Mouse (Mus musculus): ENCODE data around the gene Tbc1d15. TPM values are rescaled to one million over a fixed set of nuclear protein-coding genes. Genes with fewer than 3 reads are reported as not detected.

Gene Tbc1d15
- total and polyA plus RNA-seq, 3 experiments, result 9.4 to 46.4 TPM; not detected in 1

DNA sequence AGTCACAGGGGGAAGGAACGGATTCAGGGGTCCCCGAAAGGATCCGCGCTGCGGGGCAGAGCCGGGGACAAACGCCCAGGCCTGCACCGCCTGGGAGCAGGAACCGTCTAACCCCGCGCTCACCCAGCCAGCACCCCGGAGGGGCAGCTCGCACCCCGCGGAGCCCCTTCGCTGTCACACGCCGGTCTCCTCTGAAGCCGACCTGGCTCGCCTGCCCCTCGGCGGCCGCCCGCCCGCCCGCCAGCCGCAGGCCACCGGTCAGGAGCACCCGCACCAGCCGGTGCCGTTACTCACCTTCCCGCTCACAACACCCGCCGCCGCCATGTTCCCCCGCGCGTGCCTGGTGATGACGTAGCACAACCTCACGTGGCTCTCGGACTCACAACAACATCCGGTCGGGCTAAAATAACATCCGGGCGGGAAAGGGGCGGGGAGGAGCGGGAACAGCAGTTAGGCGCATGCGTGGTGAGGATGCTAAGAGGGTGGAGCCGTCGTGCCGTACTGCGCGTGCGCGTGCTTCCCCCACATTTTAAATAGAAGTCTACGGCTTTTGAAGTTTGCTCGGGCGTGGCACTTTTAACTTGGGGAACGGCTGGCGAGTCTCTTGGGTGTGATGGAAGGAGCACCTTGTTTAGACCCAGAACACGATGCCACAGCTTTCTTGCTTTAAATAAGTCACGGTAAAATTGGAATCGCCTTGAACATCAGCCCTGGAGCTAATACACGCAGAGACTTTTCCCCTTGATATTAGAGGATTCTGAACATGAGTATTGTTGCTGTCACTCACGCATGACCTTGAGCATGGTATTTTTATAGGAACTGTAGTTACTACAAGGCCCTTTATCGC, at the start of gene Tbc1d15 (continued):
- TF ChIP-seq ZNF384 (IDR thresholded peaks at IDR 0.05; ENCODE audit: low read depth, low read length) (no peak), ZC3H11A (IDR thresholded peaks at IDR 0.05; ENCODE audit: low read depth, low read length) (no peak), MXI1 (IDR thresholded peaks at IDR 0.05; ENCODE audit: low read depth, low read length) (peak; percentile 95), JUND (IDR thresholded peaks at IDR 0.05; ENCODE audit: low read depth, low read length) (no peak), GABPA (IDR thresholded peaks at IDR 0.05; ENCODE audit: low read depth, low read length) (no peak)

DNA sequence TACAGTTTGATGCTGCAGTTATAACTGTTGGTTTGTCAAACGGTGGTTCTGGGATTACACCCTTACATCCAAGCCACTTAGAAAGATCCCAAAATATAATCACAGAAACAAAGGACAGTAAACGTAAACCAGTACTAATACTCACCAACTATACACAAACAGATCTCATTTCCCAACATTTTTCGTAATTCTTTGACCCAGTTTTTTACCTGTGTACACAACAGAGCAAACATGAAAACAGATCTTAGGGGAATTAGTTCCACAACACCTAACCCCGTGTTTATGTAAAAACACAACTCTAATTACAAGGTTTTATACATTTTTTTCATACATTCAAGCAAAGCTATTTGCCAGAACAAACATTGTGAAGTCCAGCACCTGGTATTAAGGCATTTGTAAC, 47.4 kb upstream of the Tbc1d15 start:
- no peak overlapping the region for H3K4me3 ChIP-seq (ENCODE audit: control insufficient read depth in 1 of 2, insufficient read depth in 1 of 2, low read depth in 2 of 2, low read length in 2 of 2)
- H3K36me3 ChIP-seq (ENCODE audit: control insufficient read depth in 1 of 2, insufficient read depth in 2 of 2, low read length in 2 of 2), result peaks cover 0 to 22% of the 10 kb centered on the region in 2 experiments; a peak in 2 of 4 replicates

DNA sequence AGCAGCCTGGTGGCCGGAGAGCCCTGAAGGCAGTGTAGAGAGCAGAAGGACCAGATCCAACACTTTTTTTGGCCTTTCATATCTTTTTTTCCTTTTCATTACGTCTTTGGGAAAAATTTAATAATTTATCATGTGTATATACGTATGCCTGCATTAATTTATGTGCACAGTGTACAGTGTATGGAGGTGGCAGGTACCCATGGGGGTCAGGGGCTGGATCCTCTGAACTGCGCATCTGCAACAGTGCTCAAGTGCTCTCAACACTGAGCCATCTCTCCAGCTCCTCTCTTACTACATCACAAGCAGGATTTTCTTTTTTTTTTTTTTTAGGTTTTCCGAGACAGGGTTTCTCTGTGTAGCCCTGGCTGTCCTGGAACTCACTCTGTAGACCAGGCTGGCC, 46.3 kb upstream of the Tbc1d15 start:
- Histone ChIP-seq H3K4me1 (ENCODE audit: control insufficient read depth in 1 of 2, insufficient read depth in 2 of 2, low read length in 2 of 2) (no peaks in the 10 kb centered on the region), H3K27me3 (ENCODE audit: control insufficient read depth in 1 of 2, insufficient read depth in 2 of 2, low read length in 2 of 2) (no peaks in the 10 kb centered on the region), H3K36me3 (ENCODE audit: control insufficient read depth in 1 of 2, insufficient read depth in 2 of 2, low read length in 2 of 2) (peaks cover 0 to 23% of the 10 kb centered on the region in 2 experiments; a peak in 2 of 4 replicates), H3K79me2 (ENCODE audit: control insufficient read depth, insufficient read depth, low read length, poor library complexity) (no peaks in the 10 kb centered on the region), H3K4me3 (ENCODE audit: control insufficient read depth in 1 of 2, insufficient read depth in 1 of 2, low read depth in 2 of 2, low read length in 2 of 2) (no peak overlapping the region), H3K9me3 (replicated peaks; ENCODE audit: insufficient read depth, low read length) (no peaks in the 10 kb centered on the region), H3K27ac (ENCODE audit: control insufficient read depth, low read depth, low read length) (no peak overlapping the region), H3K9ac (ENCODE audit: control insufficient read depth, low read depth, low read length, poor library complexity, severe bottlenecking) (no peak overlapping the region)
- TF ChIP-seq NRF1 (IDR thresholded peaks at IDR 0.05; ENCODE audit: insufficient read depth, low read depth, low read length, poor library complexity, severe bottlenecking) (no peak), USF1 (IDR thresholded peaks at IDR 0.05; ENCODE audit: low read depth, low read length) (no peak), RCOR1 (IDR thresholded peaks at IDR 0.05; ENCODE audit: low read depth, low read length) (no peak), CHD1 (IDR thresholded peaks at IDR 0.05; ENCODE audit: low read depth, low read length) (no peak), MAZ (IDR thresholded peaks at IDR 0.05; ENCODE audit: low read depth, low read length) (no peak), CTCF (IDR thresholded peaks at IDR 0.05 in 2 of 3, conservative IDR thresholded peaks at IDR 0.05 in 1 of 3; ENCODE audit: control insufficient read depth in 1 of 3, insufficient read depth in 1 of 3, low read depth in 2 of 3, low read length in 3 of 3, poor library complexity in 1 of 3, severe bottlenecking in 1 of 3) (no peak), UBTF (IDR thresholded peaks at IDR 0.05; ENCODE audit: borderline replicate concordance, insufficient read depth, low read depth, low read length) (no peak), HCFC1 (IDR thresholded peaks at IDR 0.05; ENCODE audit: low read depth, low read length) (no peak), RAD21 (IDR thresholded peaks at IDR 0.05; ENCODE audit: low read depth, low read length) (no peak), CHD2 (IDR thresholded peaks at IDR 0.05; ENCODE audit: low read length) (no peak), NELFE (IDR thresholded peaks at IDR 0.05; ENCODE audit: low read depth, low read length) (no peak), POLR2AphosphoS2 (IDR thresholded peaks at IDR 0.05; ENCODE audit: low read length) (no peak), ZC3H11A (IDR thresholded peaks at IDR 0.05; ENCODE audit: low read depth, low read length) (no peak), EP300 (IDR thresholded peaks at IDR 0.05; ENCODE audit: low read depth in 1 of 2, low read length in 2 of 2) (no peak), ELF1 (IDR thresholded peaks at IDR 0.05; ENCODE audit: low read depth, low read length) (no peak), MXI1 (IDR thresholded peaks at IDR 0.05; ENCODE audit: low read depth, low read length) (no peak), TBP (IDR thresholded peaks at IDR 0.05; ENCODE audit: low read depth, low read length) (no peak), MAFK (IDR thresholded peaks at IDR 0.05; ENCODE audit: borderline replicate concordance, low read depth, low read length) (no peak), MAX (IDR thresholded peaks at IDR 0.05; ENCODE audit: low read length) (no peak)
- no peak for DNase-seq (ENCODE audit: low read depth, low spot score)

More for the DNA sequence above, 47.4 kb upstream of the Tbc1d15 start:
- Histone ChIP-seq H3K4me1 (ENCODE audit: control insufficient read depth in 1 of 2, insufficient read depth in 2 of 2, low read length in 2 of 2) (no peaks in the 10 kb centered on the region), H3K27ac (ENCODE audit: control insufficient read depth, low read depth, low read length) (no peak overlapping the region), H3K79me2 (ENCODE audit: control insufficient read depth, insufficient read depth, low read length, poor library complexity) (no peaks in the 10 kb centered on the region), H3K9me3 (replicated peaks; ENCODE audit: insufficient read depth, low read length) (no peaks in the 10 kb centered on the region), H3K27me3 (ENCODE audit: control insufficient read depth in 1 of 2, insufficient read depth in 2 of 2, low read length in 2 of 2) (no peaks in the 10 kb centered on the region), H3K9ac (ENCODE audit: control insufficient read depth, low read depth, low read length, poor library complexity, severe bottlenecking) (no peak overlapping the region)
- no peak for DNase-seq (ENCODE audit: low read depth, low spot score)
- TF ChIP-seq USF2 (IDR thresholded peaks at IDR 0.05; ENCODE audit: borderline replicate concordance in 1 of 2, insufficient read depth in 1 of 2, low read depth in 1 of 2, low read length in 2 of 2), result no peak
- TF ChIP-seq KAT2A (conservative IDR thresholded peaks at IDR 0.05; ENCODE audit: low read depth, low read length), result no peak
- TF ChIP-seq GATA1 (IDR thresholded peaks at IDR 0.05; ENCODE audit: low read depth, low read length), result no peak
- TF ChIP-seq SMC3 (IDR thresholded peaks at IDR 0.05; ENCODE audit: low read depth, low read length), result no peak
- TF ChIP-seq SIN3A (IDR thresholded peaks at IDR 0.05; ENCODE audit: low read length), result no peak
- no peak for TF ChIP-seq POLR2AphosphoS5 (IDR thresholded peaks at IDR 0.05; ENCODE audit: borderline replicate concordance, low read depth, low read length)
- no peak for TF ChIP-seq ZNF384 (IDR thresholded peaks at IDR 0.05; ENCODE audit: low read depth, low read length)
- TF ChIP-seq CTCF (IDR thresholded peaks at IDR 0.05 in 2 of 3, conservative IDR thresholded peaks at IDR 0.05 in 1 of 3; ENCODE audit: control insufficient read depth in 1 of 3, insufficient read depth in 1 of 3, low read depth in 2 of 3, low read length in 3 of 3, poor library complexity in 1 of 3, severe bottlenecking in 1 of 3), result no peak
- no peak for TF ChIP-seq UBTF (IDR thresholded peaks at IDR 0.05; ENCODE audit: borderline replicate concordance, insufficient read depth, low read depth, low read length)
- TF ChIP-seq EP300 (IDR thresholded peaks at IDR 0.05; ENCODE audit: low read depth in 1 of 2, low read length in 2 of 2), result no peak
- TF ChIP-seq TAL1 (IDR thresholded peaks at IDR 0.05; ENCODE audit: low read length), result no peak
- no peak for TF ChIP-seq CHD1 (IDR thresholded peaks at IDR 0.05; ENCODE audit: low read depth, low read length)

All from MEL (cell line).